Mouse (Mus musculus): Measurements from ENCODE around the gene Fig4. TPM values are rescaled to one million over a fixed set of nuclear protein-coding genes. Genes with fewer than 3 reads are reported as not detected.

The Fig4 gene
- polyA plus RNA-seq, 1 experiment from 2014 or later = 65.9 TPM

DNA sequence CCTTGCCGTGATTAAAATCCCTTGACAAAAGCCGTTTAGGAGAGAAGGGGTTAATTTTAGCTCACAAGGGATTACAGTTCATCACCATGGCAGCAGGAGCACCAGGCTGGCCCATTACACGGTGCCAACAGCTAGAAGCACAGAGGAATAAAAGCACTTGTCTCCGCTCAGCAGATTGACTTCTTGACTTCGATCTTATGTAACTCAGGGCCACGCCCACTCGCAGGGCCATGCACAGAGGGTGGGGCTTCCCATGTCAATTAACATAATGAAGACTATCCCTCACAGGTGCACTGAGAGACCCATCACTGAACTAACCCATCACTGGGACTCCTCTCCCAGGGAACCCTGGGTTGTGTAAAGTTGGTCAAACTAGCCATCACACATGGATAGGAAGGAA is 7.9 kb downstream of the Fig4 start:
- no peak for ATAC-seq (replicated peaks; ENCODE audit: extremely low read depth, insufficient read depth, low FRiP score)
- Histone ChIP-seq H3K4me2 (ENCODE audit: low read depth, low read length) (no peak overlapping the region), H3K27ac (ENCODE audit: low read length) (peak overlapping the region; percentile 4; the same call in 1 of the 2 replicates), H3K36me3 (ENCODE audit: control insufficient read depth, insufficient read depth) (no peaks in the 10 kb centered on the region), H3K4me1 (ENCODE audit: control insufficient read depth, insufficient read depth, low read length) (peaks cover 29% of the 10 kb centered on the region), H3K4me3 (ENCODE audit: low read length) (no peak overlapping the region), H3K9ac (ENCODE audit: low read length) (no peak overlapping the region), H3K9me3 (replicated peaks; ENCODE audit: control insufficient read depth, low read length) (no peaks in the 10 kb centered on the region), H3K27me3 (ENCODE audit: control insufficient read depth, insufficient read depth, low read length) (no peaks in the 10 kb centered on the region)
- 38% methylated on average over 7 of the region's 7 CpGs for WGBS

DNA sequence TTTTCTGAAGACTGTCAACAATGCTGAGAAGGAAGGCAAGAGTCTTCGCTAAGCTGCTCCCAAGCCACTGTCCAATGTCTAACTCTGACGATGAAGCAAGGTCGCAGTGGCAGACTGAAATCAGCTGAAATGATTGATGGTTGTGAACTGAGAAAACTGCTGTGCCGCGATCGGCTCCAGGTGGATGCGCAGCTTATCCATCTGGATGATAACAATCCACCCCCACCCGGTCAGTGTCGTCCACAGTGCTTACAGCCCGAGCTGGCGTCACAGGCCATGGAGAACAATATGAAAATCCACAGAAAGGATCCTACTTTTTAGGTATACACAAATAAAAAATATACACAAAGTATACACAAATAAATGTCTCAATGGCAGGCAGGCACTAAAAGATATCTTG is 8.3 kb downstream of the Fig4 start:
- 47% methylated on average over 11 of the region's 11 CpGs for WGBS
- Histone ChIP-seq H3K9me3 (replicated peaks; ENCODE audit: control insufficient read depth, low read length) (no peaks in the 10 kb centered on the region), H3K4me1 (ENCODE audit: control insufficient read depth, insufficient read depth, low read length) (peaks cover 29% of the 10 kb centered on the region), H3K27ac (ENCODE audit: low read length) (peak overlapping the region; percentile 99), H3K27me3 (ENCODE audit: control insufficient read depth, insufficient read depth, low read length) (no peaks in the 10 kb centered on the region), H3K9ac (ENCODE audit: low read length) (no peak overlapping the region), H3K4me3 (ENCODE audit: low read length) (no peak overlapping the region), H3K36me3 (ENCODE audit: control insufficient read depth, insufficient read depth) (no peaks in the 10 kb centered on the region), H3K4me2 (ENCODE audit: low read depth, low read length) (peak overlapping the region; percentile 5; the same call in 1 of the 2 replicates)
- no peak for ATAC-seq (replicated peaks; ENCODE audit: extremely low read depth, insufficient read depth, low FRiP score)

DNA sequence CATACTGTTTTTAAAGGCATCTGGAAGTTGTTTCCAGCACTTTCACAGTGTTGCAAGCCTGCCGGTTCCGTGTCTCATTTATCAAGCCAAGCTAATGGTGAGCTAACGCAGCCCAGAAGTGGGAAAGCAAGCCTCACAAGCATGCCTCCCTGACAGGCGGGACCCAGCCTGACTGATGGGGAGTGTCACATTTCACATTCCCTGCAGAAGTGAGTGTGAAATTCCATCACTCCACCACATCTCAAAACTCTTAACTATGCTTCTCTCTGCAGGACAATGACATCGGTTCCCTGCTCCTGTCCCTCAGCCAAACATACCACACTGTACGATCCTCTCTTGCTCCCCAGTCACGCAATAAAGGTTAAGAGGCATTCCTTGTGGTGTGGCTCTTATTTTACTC is 10.0 kb downstream of the Fig4 start:
- peak overlapping the region; percentile 43; the same call in 1 of the 2 replicates for H3K9ac ChIP-seq (ENCODE audit: low read length)
- H3K27me3 ChIP-seq (ENCODE audit: control insufficient read depth, insufficient read depth, low read length) = no peaks in the 10 kb centered on the region
- no peaks in the 10 kb centered on the region for H3K9me3 ChIP-seq (replicated peaks; ENCODE audit: control insufficient read depth, low read length)
- H3K4me1 ChIP-seq (ENCODE audit: control insufficient read depth, insufficient read depth, low read length) = peaks cover 36% of the 10 kb centered on the region
- peak overlapping the region; percentile 54 for H3K4me2 ChIP-seq (ENCODE audit: low read depth, low read length)
- WGBS = 5% methylated on average over 7 of the region's 7 CpGs
- peak overlapping the region; percentile 99 for H3K27ac ChIP-seq (ENCODE audit: low read length)
- peak overlapping the region; percentile 28 for H3K4me3 ChIP-seq (ENCODE audit: low read length)
- H3K36me3 ChIP-seq (ENCODE audit: control insufficient read depth, insufficient read depth) = no peaks in the 10 kb centered on the region
- ATAC-seq (replicated peaks; ENCODE audit: extremely low read depth, insufficient read depth, low FRiP score) = peak; percentile 91

DNA sequence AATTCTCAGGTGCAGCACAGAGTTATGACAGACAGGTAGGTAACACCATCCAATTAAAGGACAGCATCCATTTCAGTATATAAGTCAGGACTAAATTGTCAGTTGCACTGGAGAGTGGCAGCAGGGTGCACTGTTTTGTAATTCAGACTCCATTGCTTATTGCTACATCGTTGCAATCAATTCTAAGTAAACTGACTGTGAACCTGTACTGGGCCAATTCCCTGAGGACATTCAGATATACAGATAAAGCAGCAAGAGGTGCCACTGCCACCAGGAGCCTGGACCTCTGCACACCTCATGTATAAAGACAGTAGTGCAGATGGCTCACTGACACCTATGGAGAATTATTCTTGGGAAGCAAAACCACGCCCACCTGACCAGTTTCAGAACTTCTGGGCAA is 12.0 kb downstream of the Fig4 start:
- no peaks in the 10 kb centered on the region for H3K27me3 ChIP-seq (ENCODE audit: control insufficient read depth, insufficient read depth, low read length)
- no peak for ATAC-seq (replicated peaks; ENCODE audit: extremely low read depth, insufficient read depth, low FRiP score)
- 79% methylated on average over 2 of the region's 2 CpGs for WGBS
- no peak overlapping the region for H3K9ac ChIP-seq (ENCODE audit: low read length)
- H3K27ac ChIP-seq (ENCODE audit: low read length) = no peak overlapping the region
- H3K4me3 ChIP-seq (ENCODE audit: low read length) = no peak overlapping the region
- H3K9me3 ChIP-seq (replicated peaks; ENCODE audit: control insufficient read depth, low read length) = no peaks in the 10 kb centered on the region
- H3K4me1 ChIP-seq (ENCODE audit: control insufficient read depth, insufficient read depth, low read length) = peaks cover 36% of the 10 kb centered on the region
- H3K36me3 ChIP-seq (ENCODE audit: control insufficient read depth, insufficient read depth) = no peaks in the 10 kb centered on the region
- no peak overlapping the region for H3K4me2 ChIP-seq (ENCODE audit: low read depth, low read length)

DNA sequence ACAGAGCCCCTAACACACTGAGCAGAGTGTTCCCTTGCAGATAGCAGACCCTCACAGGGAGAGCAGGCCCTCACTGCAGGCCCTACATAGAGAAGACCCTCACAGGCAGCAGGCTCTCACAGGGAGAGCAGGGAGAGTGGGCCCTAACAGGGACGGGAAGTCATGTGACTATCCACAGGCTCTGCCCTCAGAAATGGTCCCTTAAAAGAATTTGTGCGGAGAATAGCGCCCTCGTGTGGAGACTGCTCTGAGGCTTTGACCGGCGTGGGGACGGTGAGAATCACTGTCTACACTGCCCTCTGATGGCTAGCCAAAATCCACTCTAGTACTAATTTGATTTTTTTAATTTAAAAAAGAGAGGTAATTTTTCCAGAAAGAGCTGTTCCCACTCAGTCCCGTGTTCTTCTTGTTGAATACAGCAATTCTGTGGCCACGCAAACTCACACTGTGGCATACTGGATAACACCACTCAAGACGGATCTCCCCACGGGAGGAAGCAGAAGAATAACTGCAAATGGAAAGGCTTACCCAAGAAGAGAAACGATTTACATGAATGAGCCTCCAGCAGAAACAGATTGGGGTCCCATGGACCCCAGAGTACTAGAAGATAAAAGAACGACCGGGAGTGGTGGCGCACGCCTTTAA is 14.2 kb downstream of the Fig4 start:
- peak overlapping the region; percentile 46 for H3K9ac ChIP-seq (ENCODE audit: low read length)
- H3K4me3 ChIP-seq (ENCODE audit: low read length) = no peak overlapping the region

DNA sequence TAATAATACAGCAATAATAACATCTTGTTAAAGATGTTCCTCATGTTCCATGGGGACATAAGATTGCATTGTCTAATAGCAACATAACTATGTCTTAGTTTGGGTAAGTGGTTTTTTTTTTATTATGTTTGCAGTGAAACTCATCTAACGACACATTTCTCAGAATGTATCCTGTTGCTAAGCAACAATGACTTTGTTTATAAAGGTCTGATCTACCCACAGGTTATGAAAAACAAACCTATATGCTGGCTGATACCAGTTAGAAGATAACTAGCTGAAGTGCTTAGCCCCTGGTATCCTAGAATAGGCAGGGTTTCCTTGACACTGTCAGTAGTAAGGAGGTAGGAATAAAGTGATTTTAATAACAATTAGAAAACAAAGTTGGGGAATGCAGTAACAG is 15.0 kb downstream of the Fig4 start:
- no peak overlapping the region for H3K4me2 ChIP-seq (ENCODE audit: low read depth, low read length)
- H3K36me3 ChIP-seq (ENCODE audit: control insufficient read depth, insufficient read depth) = peaks cover 16% of the 10 kb centered on the region
- no peak overlapping the region; the same call in 1 of the 2 replicates for H3K9ac ChIP-seq (ENCODE audit: low read length)
- H3K27ac ChIP-seq (ENCODE audit: low read length) = no peak overlapping the region
- WGBS = 48% methylated on average over 1 of the region's 1 CpGs
- no peak overlapping the region for H3K4me3 ChIP-seq (ENCODE audit: low read length)
- peaks cover 15% of the 10 kb centered on the region for H3K4me1 ChIP-seq (ENCODE audit: control insufficient read depth, insufficient read depth, low read length)
- no peaks in the 10 kb centered on the region for H3K9me3 ChIP-seq (replicated peaks; ENCODE audit: control insufficient read depth, low read length)
- H3K27me3 ChIP-seq (ENCODE audit: control insufficient read depth, insufficient read depth, low read length) = no peaks in the 10 kb centered on the region
- no peak for ATAC-seq (replicated peaks; ENCODE audit: extremely low read depth, insufficient read depth, low FRiP score)

More for the DNA sequence above, 14.2 kb downstream of the Fig4 start:
- H3K36me3 ChIP-seq (ENCODE audit: control insufficient read depth, insufficient read depth) = peaks cover 13% of the 10 kb centered on the region
- no peaks in the 10 kb centered on the region for H3K27me3 ChIP-seq (ENCODE audit: control insufficient read depth, insufficient read depth, low read length)
- peak overlapping the region; percentile 37 for H3K4me2 ChIP-seq (ENCODE audit: low read depth, low read length)
- H3K9me3 ChIP-seq (replicated peaks; ENCODE audit: control insufficient read depth, low read length) = no peaks in the 10 kb centered on the region
- peaks cover 21% of the 10 kb centered on the region for H3K4me1 ChIP-seq (ENCODE audit: control insufficient read depth, insufficient read depth, low read length)
- no peak overlapping the region; the same call in 1 of the 2 replicates for H3K27ac ChIP-seq (ENCODE audit: low read length)
- ATAC-seq (replicated peaks; ENCODE audit: extremely low read depth, insufficient read depth, low FRiP score) = peak; percentile 70
- WGBS = 37% methylated on average over 16 of the region's 16 CpGs

DNA sequence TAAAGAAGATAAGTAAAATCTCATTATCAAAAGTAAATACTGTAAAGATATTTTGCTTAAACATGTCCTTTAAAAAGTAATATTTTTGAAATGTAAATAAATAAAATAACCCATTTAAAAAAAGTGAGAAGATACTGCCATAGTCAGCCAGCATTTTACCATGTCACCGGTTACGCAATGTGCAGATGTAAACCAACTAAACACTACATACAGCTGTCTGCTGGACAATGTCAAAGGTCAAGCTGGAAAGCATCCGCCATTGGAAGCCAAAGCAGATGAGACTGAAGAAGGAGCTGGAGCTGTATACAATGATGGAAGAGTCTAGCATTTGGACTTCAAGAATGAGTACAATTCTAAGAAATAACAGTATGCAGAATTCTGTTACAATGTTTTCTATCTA is 15.4 kb downstream of the Fig4 start:
- peaks cover 19% of the 10 kb centered on the region for H3K36me3 ChIP-seq (ENCODE audit: control insufficient read depth, insufficient read depth)
- H3K4me3 ChIP-seq (ENCODE audit: low read length) = no peak overlapping the region
- peaks cover 15% of the 10 kb centered on the region for H3K4me1 ChIP-seq (ENCODE audit: control insufficient read depth, insufficient read depth, low read length)
- H3K9ac ChIP-seq (ENCODE audit: low read length) = no peak overlapping the region
- H3K27me3 ChIP-seq (ENCODE audit: control insufficient read depth, insufficient read depth, low read length) = no peaks in the 10 kb centered on the region
- WGBS = 85% methylated on average over 3 of the region's 3 CpGs
- no peak for ATAC-seq (replicated peaks; ENCODE audit: extremely low read depth, insufficient read depth, low FRiP score)
- H3K4me2 ChIP-seq (ENCODE audit: low read depth, low read length) = no peak overlapping the region
- no peak overlapping the region for H3K27ac ChIP-seq (ENCODE audit: low read length)
- H3K9me3 ChIP-seq (replicated peaks; ENCODE audit: control insufficient read depth, low read length) = no peaks in the 10 kb centered on the region

- WGBS = 74% methylated on average over 2 of the region's 2 CpGs
- Histone ChIP-seq H3K4me3 (ENCODE audit: low read length) (no peak overlapping the region), H3K4me2 (ENCODE audit: low read depth, low read length) (no peak overlapping the region)
Measured at GRCm38 (mm10) chr10:41282086-41282485, 21.0 kb downstream of the Fig4 start.

GRCm38 (mm10) chr10:41280796-41281195 is 22.3 kb downstream of the Fig4 start:
- Histone ChIP-seq H3K36me3 (ENCODE audit: control insufficient read depth, insufficient read depth) (peaks cover 28% of the 10 kb centered on the region), H3K27ac (ENCODE audit: low read length) (no peak overlapping the region), H3K4me3 (ENCODE audit: low read length) (no peak overlapping the region), H3K9ac (ENCODE audit: low read length) (no peak overlapping the region), H3K9me3 (replicated peaks; ENCODE audit: control insufficient read depth, low read length) (no peaks in the 10 kb centered on the region), H3K4me1 (ENCODE audit: control insufficient read depth, insufficient read depth, low read length) (no peaks in the 10 kb centered on the region), H3K4me2 (ENCODE audit: low read depth, low read length) (no peak overlapping the region), H3K27me3 (ENCODE audit: control insufficient read depth, insufficient read depth, low read length) (no peaks in the 10 kb centered on the region)
- WGBS = 81% methylated on average over 2 of the region's 2 CpGs
- ATAC-seq (replicated peaks; ENCODE audit: extremely low read depth, insufficient read depth, low FRiP score) = no peak

More at GRCm38 (mm10) chr10:41282086-41282485, 21.0 kb downstream of the Fig4 start:
- no peak for ATAC-seq (replicated peaks; ENCODE audit: extremely low read depth, insufficient read depth, low FRiP score)
- Histone ChIP-seq H3K27ac (ENCODE audit: low read length) (no peak overlapping the region), H3K9ac (ENCODE audit: low read length) (no peak overlapping the region), H3K9me3 (replicated peaks; ENCODE audit: control insufficient read depth, low read length) (no peaks in the 10 kb centered on the region), H3K27me3 (ENCODE audit: control insufficient read depth, insufficient read depth, low read length) (no peaks in the 10 kb centered on the region), H3K36me3 (ENCODE audit: control insufficient read depth, insufficient read depth) (peaks cover 24% of the 10 kb centered on the region), H3K4me1 (ENCODE audit: control insufficient read depth, insufficient read depth, low read length) (no peaks in the 10 kb centered on the region)

All from heart, embryonic 16.5 days (tissue).